Mouse (Mus musculus): Measurements from ENCODE around the gene Dennd2d. TPM values are rescaled to one million over a fixed set of nuclear protein-coding genes. Genes with fewer than 3 reads are reported as not detected.

The Dennd2d gene
- polyA plus RNA-seq, 1 experiment from 2014 or later = 3.8 TPM

DNA sequence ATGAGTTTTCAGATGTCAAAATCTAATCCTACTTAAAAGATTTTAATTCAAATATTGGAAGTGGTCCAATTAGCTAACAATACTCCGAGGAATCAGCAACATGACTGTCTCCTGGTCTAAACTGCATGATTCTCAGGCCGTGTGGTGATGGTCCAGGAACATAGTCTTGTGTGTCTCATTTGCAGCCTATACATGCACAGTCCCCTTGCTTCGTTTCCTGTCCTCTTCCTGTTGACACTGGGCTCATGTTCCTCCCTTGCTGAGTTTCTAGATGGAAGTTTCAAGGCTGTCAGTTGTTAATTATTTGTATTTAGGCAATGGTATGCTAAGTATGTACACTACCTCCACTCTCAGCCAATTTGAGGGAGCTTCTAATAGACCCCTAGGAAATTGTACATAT lies 14.8 kb downstream of the Dennd2d start:
- Histone ChIP-seq H3K36me3 (peaks cover 15% of the 10 kb centered on the region), H3K4me1 (0 out of 2 replicates have a peak, but pooled peaks cover 5% of the 10 kb centered on the region), H3K9me3 (replicated peaks) (no peaks in the 10 kb centered on the region), H3K27ac (no peak overlapping the region), H3K27me3 (no peaks in the 10 kb centered on the region), H3K4me2 (no peak overlapping the region), H3K9ac (no peak overlapping the region), H3K4me3 (replicated peaks) (no peak overlapping the region)
- 51% methylated on average over 3 of the region's 3 CpGs for WGBS
- no peak for ATAC-seq (replicated peaks; ENCODE audit: low FRiP score)

DNA sequence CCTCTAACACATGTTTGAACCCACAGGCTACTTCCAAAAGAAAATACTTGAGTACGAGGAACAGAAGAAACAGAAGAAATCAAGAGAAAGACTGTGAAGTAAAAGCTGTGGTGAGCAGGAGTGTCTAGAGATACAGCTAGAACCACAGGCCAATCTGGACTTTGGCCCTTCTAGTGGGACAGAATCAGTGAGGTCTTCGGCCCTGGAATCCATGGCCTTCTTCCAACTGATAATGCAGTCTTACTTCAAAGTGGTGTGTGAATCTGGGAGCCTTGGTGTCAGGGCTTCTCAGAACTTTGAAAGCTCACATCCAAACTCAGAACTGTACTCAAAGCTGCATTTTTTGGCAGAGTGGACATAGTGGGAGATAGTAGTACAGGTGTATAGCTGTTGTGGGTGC lies 18.3 kb downstream of the Dennd2d start:
- Histone ChIP-seq H3K4me2 (no peak overlapping the region), H3K27me3 (no peaks in the 10 kb centered on the region), H3K4me1 (0 out of 2 replicates have a peak, but pooled peaks cover 5% of the 10 kb centered on the region), H3K27ac (no peak overlapping the region), H3K36me3 (peaks cover 46% of the 10 kb centered on the region), H3K4me3 (replicated peaks) (no peak overlapping the region), H3K9ac (no peak overlapping the region), H3K9me3 (replicated peaks) (no peaks in the 10 kb centered on the region)
- ATAC-seq (replicated peaks; ENCODE audit: low FRiP score) = no peak
- WGBS = 80% methylated on average over 2 of the region's 2 CpGs

- WGBS = 88% methylated on average over 2 of the region's 2 CpGs
- Histone ChIP-seq H3K4me1 (no peaks in the 10 kb centered on the region), H3K27me3 (no peaks in the 10 kb centered on the region), H3K36me3 (peaks cover 46% of the 10 kb centered on the region), H3K4me3 (replicated peaks) (no peak overlapping the region), H3K9me3 (replicated peaks) (no peaks in the 10 kb centered on the region), H3K4me2 (no peak overlapping the region), H3K27ac (no peak overlapping the region), H3K9ac (no peak overlapping the region)
- no peak for ATAC-seq (replicated peaks; ENCODE audit: low FRiP score)
Observed at GRCm38 (mm10) chr3:106502892-106503291, 20.7 kb downstream of the Dennd2d start.

- no peak overlapping the region for H3K27ac ChIP-seq
- 92% methylated on average over 1 of the region's 1 CpGs for WGBS
Observed at GRCm38 (mm10) chr3:106510669-106511068, 28.5 kb downstream of the Dennd2d start.

DNA sequence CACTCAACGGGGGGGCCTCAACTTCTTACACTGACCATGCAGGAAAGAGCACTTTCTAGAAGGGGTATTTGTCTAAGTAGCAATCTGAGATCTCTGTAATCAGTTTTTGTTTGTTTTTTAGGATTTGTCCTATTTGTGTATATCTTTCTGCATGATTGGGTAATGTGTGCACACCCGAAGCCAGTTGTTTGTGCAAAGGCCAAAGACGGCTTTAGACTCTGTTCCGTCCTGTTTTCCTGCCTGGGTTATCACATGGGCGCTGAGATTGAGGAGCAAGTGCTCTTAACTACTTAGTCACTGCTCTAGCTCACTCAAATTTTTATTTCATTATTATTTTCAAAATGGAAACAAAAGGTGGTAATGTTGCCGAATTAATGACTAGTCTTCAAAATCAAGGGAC lies 32.8 kb downstream of the Dennd2d start:
- no peak for ATAC-seq (replicated peaks; ENCODE audit: low FRiP score)
- 84% methylated on average over 6 of the region's 6 CpGs for WGBS
- Histone ChIP-seq H3K9ac (no peak overlapping the region), H3K27me3 (no peaks in the 10 kb centered on the region), H3K4me3 (replicated peaks) (no peak overlapping the region), H3K9me3 (replicated peaks) (no peaks in the 10 kb centered on the region), H3K4me2 (no peak overlapping the region), H3K27ac (no peak overlapping the region), H3K4me1 (no peaks in the 10 kb centered on the region), H3K36me3 (0 out of 2 replicates have a peak, but pooled peaks cover 3% of the 10 kb centered on the region)

More at GRCm38 (mm10) chr3:106510669-106511068, 28.5 kb downstream of the Dennd2d start:
- Histone ChIP-seq H3K27me3 (no peaks in the 10 kb centered on the region), H3K4me3 (replicated peaks) (no peak overlapping the region), H3K9ac (no peak overlapping the region), H3K4me2 (no peak overlapping the region), H3K4me1 (no peaks in the 10 kb centered on the region), H3K36me3 (0 out of 2 replicates have a peak, but pooled peaks cover 3% of the 10 kb centered on the region), H3K9me3 (replicated peaks) (no peaks in the 10 kb centered on the region)
- no peak for ATAC-seq (replicated peaks; ENCODE audit: low FRiP score)

DNA sequence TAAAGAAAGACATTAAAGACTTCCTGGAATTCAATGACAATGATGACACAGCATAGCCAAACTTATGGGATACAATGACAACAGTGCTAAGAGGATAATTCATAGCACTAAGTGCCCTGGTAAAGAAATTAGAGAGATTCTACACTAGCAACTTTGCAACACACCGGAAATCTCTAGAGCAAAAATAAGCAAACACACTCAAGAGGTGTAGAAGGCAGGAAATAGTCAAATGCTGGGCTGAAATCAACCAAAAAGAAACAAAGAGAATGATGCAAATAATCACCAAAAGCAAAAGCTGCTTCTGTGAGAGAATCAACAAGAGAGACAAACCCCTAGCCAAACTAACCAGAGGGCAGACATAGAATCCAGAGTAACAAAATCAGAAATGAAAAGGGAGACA lies 40.5 kb downstream of the Dennd2d start:
- no peak for ATAC-seq (replicated peaks; ENCODE audit: low FRiP score)

GRCm38 (mm10) chr3:106526411-106526810 lies 44.2 kb downstream of the Dennd2d start:
- H3K27me3 ChIP-seq = no peaks in the 10 kb centered on the region
- no peaks in the 10 kb centered on the region for H3K9me3 ChIP-seq (replicated peaks)
- H3K4me1 ChIP-seq = no peaks in the 10 kb centered on the region
- H3K27ac ChIP-seq = no peak overlapping the region
- H3K9ac ChIP-seq = no peak overlapping the region
- no peak overlapping the region for H3K4me2 ChIP-seq
- ATAC-seq (replicated peaks; ENCODE audit: low FRiP score) = no peak
- H3K4me3 ChIP-seq (replicated peaks) = no peak overlapping the region
- 94% methylated on average over 2 of the region's 2 CpGs for WGBS
- H3K36me3 ChIP-seq = peaks cover 6% of the 10 kb centered on the region; the same call in 1 of the 2 replicates

More for the DNA sequence above, 40.5 kb downstream of the Dennd2d start:
- H3K27me3 ChIP-seq = no peaks in the 10 kb centered on the region
- no peak overlapping the region for H3K9ac ChIP-seq
- 86% methylated on average over 1 of the region's 1 CpGs for whole genome bisulfite sequencing
- peaks cover 6% of the 10 kb centered on the region; the same call in 1 of the 2 replicates for H3K36me3 ChIP-seq
- no peak overlapping the region for H3K4me3 ChIP-seq (replicated peaks)
- no peaks in the 10 kb centered on the region for H3K4me1 ChIP-seq
- no peak overlapping the region for H3K27ac ChIP-seq
- no peaks in the 10 kb centered on the region for H3K9me3 ChIP-seq (replicated peaks)
- no peak overlapping the region for H3K4me2 ChIP-seq

- Histone ChIP-seq H3K27ac (no peak overlapping the region), H3K4me2 (no peak overlapping the region), H3K27me3 (no peaks in the 10 kb centered on the region), H3K9me3 (replicated peaks) (no peaks in the 10 kb centered on the region), H3K4me1 (no peaks in the 10 kb centered on the region), H3K9ac (no peak overlapping the region), H3K4me3 (replicated peaks) (no peak overlapping the region), H3K36me3 (peaks cover 6% of the 10 kb centered on the region; the same call in 1 of the 2 replicates)
- no peak for ATAC-seq (replicated peaks; ENCODE audit: low FRiP score)
- 89% methylated on average over 2 of the region's 2 CpGs for WGBS
Observed at GRCm38 (mm10) chr3:106528032-106528431, 45.8 kb downstream of the Dennd2d start.

DNA sequence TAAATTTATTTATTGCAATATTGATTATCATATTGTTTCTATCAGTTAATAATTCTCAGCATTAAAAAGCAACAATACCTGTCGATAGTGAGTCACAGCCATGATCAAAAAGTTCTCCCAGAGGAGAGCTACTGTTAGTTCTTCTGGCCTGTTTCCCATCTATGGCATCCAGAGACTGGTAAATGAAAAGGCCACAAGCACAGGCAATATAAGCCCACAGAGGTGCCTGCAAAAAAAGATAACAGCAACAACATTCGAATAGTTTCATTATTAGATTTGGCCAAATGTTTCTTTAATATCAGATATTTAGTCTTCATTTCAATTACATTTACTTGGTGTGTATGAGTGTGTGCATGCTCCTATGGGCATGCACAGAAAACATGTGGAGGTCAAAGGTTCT lies 51.1 kb downstream of the Dennd2d start:
- ATAC-seq (replicated peaks; ENCODE audit: low FRiP score) = no peak
- peaks cover 21% of the 10 kb centered on the region for H3K36me3 ChIP-seq
- no peaks in the 10 kb centered on the region for H3K27me3 ChIP-seq
- H3K4me3 ChIP-seq (replicated peaks) = no peak overlapping the region
- H3K4me2 ChIP-seq = no peak overlapping the region
- no peak overlapping the region for H3K27ac ChIP-seq
- WGBS = 94% methylated on average over 2 of the region's 2 CpGs
- H3K9me3 ChIP-seq (replicated peaks) = no peaks in the 10 kb centered on the region
- H3K4me1 ChIP-seq = no peaks in the 10 kb centered on the region
- H3K9ac ChIP-seq = no peak overlapping the region

DNA sequence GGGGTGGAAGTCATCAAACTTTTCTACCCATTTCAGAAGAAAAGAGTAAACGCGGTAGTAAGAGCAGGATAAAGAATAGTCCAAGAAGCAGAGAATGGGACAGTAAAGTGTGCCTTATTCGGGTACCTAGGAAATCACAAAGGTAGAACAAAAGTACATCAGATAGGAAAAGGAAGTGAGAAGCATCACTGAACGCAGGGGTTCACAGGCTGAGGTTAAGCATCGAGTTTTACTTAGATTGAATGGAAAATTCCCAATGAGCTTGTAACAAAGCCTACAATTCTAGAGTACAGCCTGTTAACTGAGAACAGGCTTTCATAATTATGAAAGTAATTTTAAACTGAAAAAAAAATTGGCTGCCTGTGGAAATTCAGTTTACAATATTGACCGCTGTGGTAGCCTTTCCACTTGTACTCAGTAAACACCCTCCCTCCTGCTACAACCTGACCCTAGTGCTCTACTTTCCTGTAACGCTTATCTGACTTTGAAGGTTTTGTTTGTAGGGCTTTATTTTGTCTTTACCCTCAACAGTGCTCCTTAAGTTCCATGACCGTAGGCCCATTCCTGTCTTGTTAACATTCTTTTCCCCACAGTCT lies 62.6 kb downstream of the Dennd2d start:
- peaks cover 19% of the 10 kb centered on the region for H3K4me1 ChIP-seq
- no peaks in the 10 kb centered on the region for H3K36me3 ChIP-seq
- H3K27me3 ChIP-seq = no peaks in the 10 kb centered on the region
- 0 out of 2 replicates have a peak overlapping the region, but pooled peaks have one; percentile 16 for H3K27ac ChIP-seq
- no peak overlapping the region for H3K4me3 ChIP-seq (replicated peaks)
- H3K4me2 ChIP-seq = no peak overlapping the region
- no peak for ATAC-seq (replicated peaks; ENCODE audit: low FRiP score)
- H3K9ac ChIP-seq = no peak overlapping the region
- no peaks in the 10 kb centered on the region for H3K9me3 ChIP-seq (replicated peaks)
- 70% methylated on average over 8 of the region's 8 CpGs for WGBS

DNA sequence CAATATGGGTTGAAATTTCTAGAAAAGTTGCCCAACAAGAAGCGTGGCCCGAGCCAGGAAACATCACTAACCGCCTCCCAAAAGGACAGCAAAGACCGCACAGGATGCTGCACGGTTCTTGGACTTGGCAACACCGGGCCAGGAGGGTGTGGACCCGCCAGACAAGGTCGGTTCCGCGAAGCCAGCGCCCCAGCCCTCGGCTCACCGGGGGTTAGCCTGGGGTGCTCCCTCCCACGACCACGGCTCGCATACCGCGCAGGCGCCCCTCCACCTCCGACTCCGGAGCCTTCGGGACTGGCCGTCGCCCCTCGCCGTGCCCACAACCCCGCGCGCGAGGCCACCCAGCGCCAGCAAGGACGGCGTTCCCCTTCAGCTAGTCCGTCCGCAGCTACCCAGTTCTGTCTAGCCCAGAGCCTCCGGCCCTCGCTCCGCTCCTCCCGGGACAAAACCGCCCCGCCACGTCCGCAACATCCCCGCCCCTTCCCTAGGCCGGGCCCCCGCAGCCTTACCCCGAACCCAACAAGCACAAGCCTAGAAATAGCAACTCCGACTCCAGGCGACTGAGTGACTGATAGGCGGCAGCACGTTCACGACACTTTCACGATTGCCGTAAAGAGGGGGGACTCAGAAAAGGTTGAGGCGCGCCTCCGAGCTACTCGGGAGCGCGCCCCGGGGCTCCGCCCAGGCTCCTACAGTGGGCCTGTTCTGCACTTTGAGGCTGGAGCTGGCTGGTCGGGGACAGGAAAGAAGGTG lies 65.1 kb downstream of the Dennd2d start, which contains the start of the genes Dram2 and Cept1:
Gene Dram2, plus strand, starts transcription at position 628 of the 753 bp plus-strand sequence.
Gene Cept1, minus strand, starts transcription at position 632 of the 753 bp plus-strand sequence.
- H3K27me3 ChIP-seq = no peaks in the 10 kb centered on the region
- H3K27ac ChIP-seq = peak within 1 kb of the TSS; percentile 99
- H3K4me2 ChIP-seq = peak within 1 kb of the TSS; percentile 59
- under 1% methylated on average over 61 of the region's 63 CpGs for WGBS
- ATAC-seq (replicated peaks; ENCODE audit: low FRiP score) = peak; percentile 97
- H3K4me3 ChIP-seq (replicated peaks) = peak within 1 kb of the TSS; percentile 91
- H3K9ac ChIP-seq = peak within 1 kb of the TSS; percentile 90
- H3K36me3 ChIP-seq = peaks cover 5% of the 10 kb centered on the region
- peaks cover 23% of the 10 kb centered on the region for H3K4me1 ChIP-seq
- no peaks in the 10 kb centered on the region for H3K9me3 ChIP-seq (replicated peaks)

DNA sequence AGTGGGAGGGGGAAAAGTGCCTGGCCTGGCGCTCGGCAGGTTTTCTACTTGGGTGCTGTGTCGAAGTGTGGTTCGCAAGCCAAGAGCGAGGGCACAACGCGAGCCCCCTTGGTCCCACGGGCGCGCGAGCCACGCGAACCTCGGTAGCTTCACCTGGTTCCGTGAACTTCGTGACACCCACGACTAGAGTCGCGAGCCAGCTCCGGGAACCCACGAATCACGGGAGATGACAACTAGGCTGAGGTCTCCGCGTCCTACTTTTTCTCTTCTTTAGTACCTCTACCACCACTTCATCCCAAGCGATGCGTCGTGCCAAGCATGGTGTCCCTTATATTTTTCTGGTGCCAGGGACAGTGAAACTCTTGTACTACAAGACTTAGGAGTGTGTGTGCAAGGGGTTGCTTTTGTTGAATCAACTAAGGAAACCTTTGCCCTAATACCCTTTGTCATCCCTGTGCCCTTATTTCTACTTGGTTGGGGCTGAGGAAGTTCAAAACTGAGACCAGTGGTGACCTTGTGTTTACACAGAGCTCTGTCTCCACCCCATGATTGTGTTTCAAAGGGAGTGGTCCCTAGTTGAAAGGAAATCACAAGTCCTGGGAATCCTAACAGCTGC lies 65.8 kb downstream of the Dennd2d start:
- Histone ChIP-seq H3K36me3 (peaks cover 8% of the 10 kb centered on the region), H3K27me3 (no peaks in the 10 kb centered on the region), H3K9me3 (replicated peaks) (no peaks in the 10 kb centered on the region), H3K27ac (peak overlapping the region; percentile 99), H3K4me1 (peaks cover 23% of the 10 kb centered on the region), H3K4me2 (peak overlapping the region; percentile 59), H3K4me3 (replicated peaks) (peak overlapping the region; percentile 91), H3K9ac (peak overlapping the region; percentile 90)
- ATAC-seq (replicated peaks; ENCODE audit: low FRiP score) = peak; percentile 64
- WGBS = under 1% methylated on average over 27 of the region's 27 CpGs
